Mouse (Mus musculus) lung, adult 2 months (tissue): ENCODE measurements at regions not wholly inside any gene's neighbourhood (a gene's known extent, or its start where the extent isn't known, plus 50 kb on each side); places are given as distances from the start of the nearest gene placed in this dataset.

ENCODE experiments used
- CTCF ChIP-seq: fragments of 200-500 bp; IDR thresholded peaks from 2 replicates; pipeline ENCODE4 v1.5.1; 2011; ENCODE audit warnings: mild to moderate bottlenecking, low read length, control low read depth; ENCODE audit not compliant: insufficient read depth
- POLR2A ChIP-seq: fragments of 200-500 bp; IDR thresholded peaks from 2 replicates; pipeline ENCODE4 v1.6.1; 2011; ENCODE audit warnings: low read depth, mild to moderate bottlenecking, control low read depth, low read length, borderline replicate concordance; ENCODE audit errors: extremely low read depth

DNA sequence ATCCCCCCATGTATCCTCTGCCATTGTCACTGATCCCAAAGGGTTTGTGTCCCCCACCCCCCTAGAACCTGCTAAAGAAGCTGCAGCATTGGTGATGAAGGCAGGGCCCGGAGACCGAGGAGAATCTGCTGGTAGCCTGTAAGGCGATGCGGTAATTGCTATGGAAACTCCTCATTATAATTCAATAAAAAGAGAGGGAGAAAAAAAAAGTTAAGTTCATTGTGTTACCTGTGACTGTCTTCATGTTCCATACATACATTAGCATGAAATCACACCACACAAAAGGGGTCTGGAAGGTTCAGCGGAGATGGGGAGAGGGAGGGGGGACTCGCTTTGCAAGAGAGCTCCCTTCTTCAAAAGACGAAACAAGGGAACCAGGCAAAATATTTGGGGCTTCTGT is 123.5 kb downstream of the Gm26897 start:
- TF ChIP-seq POLR2A (no peak), CTCF (no peak)
